Mouse (Mus musculus) midbrain, embryonic 10.5 days (tissue): ENCODE measurements around the gene Gm45785. TPM values are rescaled to one million over a fixed set of nuclear protein-coding genes. Genes with fewer than 3 reads are reported as not detected.

Experiments used
- DNase-seq: peaks from one replicate; pipeline ENCODE4 v3.0.0-alpha.2; 2017; ENCODE audit warnings: low spot score
- H3K27ac ChIP-seq: fragments of 300-500 bp; sonication (generic); replicated peaks from 2 replicates; pipeline ENCODE4 v1.5.1; 2016; ENCODE audit warnings: mild to moderate bottlenecking
- H3K27me3 ChIP-seq: fragments of 300-500 bp; sonication (generic); 2 replicates; pipeline ENCODE4 v1.6.1; 2016; ENCODE audit warnings: low read depth, mild to moderate bottlenecking; ENCODE audit not compliant: poor library complexity, severe bottlenecking
- H3K36me3 ChIP-seq: fragments of 300-500 bp; sonication (generic); 2 replicates; pipeline ENCODE4 v1.6.1; 2016; ENCODE audit warnings: mild to moderate bottlenecking, moderate library complexity
- H3K4me1 ChIP-seq: fragments of 300-500 bp; sonication (generic); 2 replicates; pipeline ENCODE4 v1.6.1; 2016
- H3K4me3 ChIP-seq: fragments of 300-500 bp; sonication (generic); 2 replicates; pipeline ENCODE4 v1.5.1; 2016; ENCODE audit warnings: mild to moderate bottlenecking, moderate library complexity
- H3K9me3 ChIP-seq: fragments of 300-500 bp; sonication (generic); replicated peaks from 2 replicates; pipeline ENCODE4 v1.6.1; 2016; ENCODE audit warnings: mild to moderate bottlenecking
- WGBS: fragments of 180-500 bp; shearing (Covaris S2); methylation state at CpG from one replicate; pipeline ENCODE4 v1.1.7; 2016; 5-methylcytosine and 5-hydroxymethylcytosine counted together
- polyA plus RNA-seq: library from polyadenylated mRNA; unstranded; fragments of >200 nt; fragmentation: Nextera tagmentation; extraction: Ambion mirVana; gene quantifications from 2 replicates; pipeline ENCODE4 v1.2.1, GENCODE M21; 2016

Gene Gm45785
- polyA plus RNA-seq, 1 experiment from 2014 or later = not detected

GRCm38 (mm10) chr7:140880865-140881515 is 24.9 kb upstream of the Gm45785 start:
- no peak for DNase-seq
- Histone ChIP-seq H3K27ac (peak overlapping the region; percentile 87), H3K27me3 (no peaks in the 10 kb centered on the region)

GRCm38 (mm10) chr7:140880419-140880818 is 24.3 kb upstream of the Gm45785 start:
- WGBS = 92% methylated on average over 3 of the region's 3 CpGs
- Histone ChIP-seq H3K27me3 (no peaks in the 10 kb centered on the region), H3K4me3 (no peak overlapping the region), H3K36me3 (peaks cover 41% of the 10 kb centered on the region), H3K27ac (no peak overlapping the region), H3K9me3 (no peaks in the 10 kb centered on the region), H3K4me1 (peaks cover 23% of the 10 kb centered on the region)
- DNase-seq = no peak

More at GRCm38 (mm10) chr7:140880865-140881515, 24.9 kb upstream of the Gm45785 start:
- no peaks in the 10 kb centered on the region for H3K9me3 ChIP-seq
- peaks cover 23% of the 10 kb centered on the region for H3K4me1 ChIP-seq
- peak overlapping the region; percentile 96 for H3K4me3 ChIP-seq
- 36% methylated on average over 8 of the region's 8 CpGs for WGBS
- peaks cover 42% of the 10 kb centered on the region for H3K36me3 ChIP-seq

GRCm38 (mm10) chr7:140879355-140879754 is 23.2 kb upstream of the Gm45785 start:
- Histone ChIP-seq H3K36me3 (peaks cover 40% of the 10 kb centered on the region), H3K27ac (no peak overlapping the region), H3K4me1 (peaks cover 23% of the 10 kb centered on the region), H3K27me3 (no peaks in the 10 kb centered on the region), H3K4me3 (no peak overlapping the region), H3K9me3 (no peaks in the 10 kb centered on the region)
- 90% methylated on average over 7 of the region's 7 CpGs for WGBS
- DNase-seq = no peak

GRCm38 (mm10) chr7:140877364-140877763 is 21.2 kb upstream of the Gm45785 start:
- H3K9me3 ChIP-seq = no peaks in the 10 kb centered on the region
- no peak for DNase-seq
- H3K4me3 ChIP-seq = no peak overlapping the region
- no peaks in the 10 kb centered on the region for H3K27me3 ChIP-seq
- H3K36me3 ChIP-seq = peaks cover 40% of the 10 kb centered on the region
- no peak overlapping the region for H3K27ac ChIP-seq
- H3K4me1 ChIP-seq = peaks cover 12% of the 10 kb centered on the region
- WGBS = 86% methylated on average over 6 of the region's 6 CpGs

GRCm38 (mm10) chr7:140874224-140874623 is 18.1 kb upstream of the Gm45785 start:
- Histone ChIP-seq H3K27ac (no peak overlapping the region), H3K36me3 (peaks cover 42% of the 10 kb centered on the region), H3K9me3 (no peaks in the 10 kb centered on the region), H3K4me3 (no peak overlapping the region), H3K4me1 (no peaks in the 10 kb centered on the region), H3K27me3 (no peaks in the 10 kb centered on the region)
- 93% methylated on average over 4 of the region's 4 CpGs for WGBS
- DNase-seq = no peak

- no peaks in the 10 kb centered on the region for H3K27me3 ChIP-seq
- H3K9me3 ChIP-seq = no peaks in the 10 kb centered on the region
- 92% methylated on average over 12 of the region's 12 CpGs for WGBS
- H3K4me1 ChIP-seq = no peaks in the 10 kb centered on the region
- H3K36me3 ChIP-seq = peaks cover 84% of the 10 kb centered on the region
- H3K4me3 ChIP-seq = no peak overlapping the region
- no peak for DNase-seq
- no peak overlapping the region for H3K27ac ChIP-seq
Measured at GRCm38 (mm10) chr7:140864761-140865160, 8.6 kb upstream of the Gm45785 start.

GRCm38 (mm10) chr7:140860728-140861127 is 4.6 kb upstream of the Gm45785 start:
- Histone ChIP-seq H3K36me3 (peaks cover 73% of the 10 kb centered on the region), H3K27ac (no peak overlapping the region), H3K4me1 (peaks cover 24% of the 10 kb centered on the region), H3K4me3 (no peak overlapping the region), H3K9me3 (no peaks in the 10 kb centered on the region), H3K27me3 (no peaks in the 10 kb centered on the region)
- 95% methylated on average over 5 of the region's 5 CpGs for WGBS
- DNase-seq = no peak

GRCm38 (mm10) chr7:140859997-140860396 is 3.9 kb upstream of the Gm45785 start:
- H3K36me3 ChIP-seq = peaks cover 69% of the 10 kb centered on the region
- no peak for DNase-seq
- 89% methylated on average over 6 of the region's 6 CpGs for WGBS

GRCm38 (mm10) chr7:140858746-140859145 is 2.6 kb upstream of the Gm45785 start:
- Histone ChIP-seq H3K9me3 (no peaks in the 10 kb centered on the region), H3K36me3 (peaks cover 69% of the 10 kb centered on the region), H3K4me1 (peaks cover 37% of the 10 kb centered on the region), H3K4me3 (peak overlapping the region; percentile 90), H3K27me3 (no peaks in the 10 kb centered on the region), H3K27ac (peak overlapping the region; percentile 90; the same call in 1 of the 2 replicates)
- 94% methylated on average over 8 of the region's 8 CpGs for WGBS
- DNase-seq = no peak

More at GRCm38 (mm10) chr7:140859997-140860396, 3.9 kb upstream of the Gm45785 start:
- no peak overlapping the region for H3K4me3 ChIP-seq
- no peak overlapping the region for H3K27ac ChIP-seq
- H3K4me1 ChIP-seq = peaks cover 32% of the 10 kb centered on the region
- H3K9me3 ChIP-seq = no peaks in the 10 kb centered on the region
- H3K27me3 ChIP-seq = no peaks in the 10 kb centered on the region

GRCm38 (mm10) chr7:140857550-140858505 is 1.7 kb upstream of the Gm45785 start, which contains the start of gene Bet1l:
Gene Bet1l (minus strand): TSS chr7:140857577.
- H3K36me3 ChIP-seq = peaks cover 69% of the 10 kb centered on the region
- no peaks in the 10 kb centered on the region for H3K27me3 ChIP-seq
- no peak for DNase-seq
- H3K4me3 ChIP-seq = peak within 1 kb of the TSS; percentile 90
- peak within 1 kb of the TSS; percentile 90 for H3K27ac ChIP-seq
- H3K4me1 ChIP-seq = peaks cover 37% of the 10 kb centered on the region
- 43% methylated on average over 40 of the region's 40 CpGs for WGBS
- no peaks in the 10 kb centered on the region for H3K9me3 ChIP-seq

- Histone ChIP-seq H3K27me3 (no peaks in the 10 kb centered on the region), H3K4me3 (peak within 1 kb of the TSS; percentile 90), H3K36me3 (peaks cover 69% of the 10 kb centered on the region), H3K27ac (peak within 1 kb of the TSS; percentile 90), H3K9me3 (no peaks in the 10 kb centered on the region), H3K4me1 (peaks cover 37% of the 10 kb centered on the region)
- WGBS = under 1% methylated on average over 50 of the region's 50 CpGs
- peak; percentile 82 for DNase-seq
Measured at GRCm38 (mm10) chr7:140856785-140857549, 836 bp upstream of the Gm45785 start, which contains the start of gene Ric8a. Gene Ric8a (plus strand): TSS chr7:140856957.

GRCm38 (mm10) chr7:140855181-140855580 is 950 bp downstream of the Gm45785 start:
- DNase-seq = no peak
- 80% methylated on average over 9 of the region's 9 CpGs for WGBS
- Histone ChIP-seq H3K4me1 (peaks cover 37% of the 10 kb centered on the region), H3K27ac (peak overlapping the region; percentile 90; the same call in 1 of the 2 replicates), H3K9me3 (no peaks in the 10 kb centered on the region), H3K4me3 (peak overlapping the region; percentile 90), H3K36me3 (peaks cover 58% of the 10 kb centered on the region), H3K27me3 (no peaks in the 10 kb centered on the region)
